Mouse (Mus musculus) hindbrain, embryonic 12.5 days (tissue): ENCODE measurements at regions not wholly inside any gene's neighbourhood (a gene's known extent, or its start where the extent isn't known, plus 50 kb on each side); places are given as distances from the start of the nearest gene placed in this dataset.

Experiments used
- ATAC-seq: fragments of 200-750 bp; cut with Nextera tagmentation; 2 replicates; pipeline ENCODE4 v1.8.0; 2017; ENCODE audit warnings: moderate TSS enrichment; ENCODE audit not compliant: low FRiP score
- H3K27ac ChIP-seq: fragments of 300-500 bp; sonication (generic); 2 replicates; pipeline ENCODE4 v1.5.1; 2016; ENCODE audit warnings: mild to moderate bottlenecking
- H3K27me3 ChIP-seq: fragments of 300-500 bp; sonication (generic); 2 replicates; pipeline ENCODE4 v1.6.1; 2016; ENCODE audit warnings: mild to moderate bottlenecking
- H3K36me3 ChIP-seq: fragments of 300-500 bp; sonication (generic); 2 replicates; pipeline ENCODE4 v1.6.1; 2016; ENCODE audit warnings: mild to moderate bottlenecking
- H3K4me1 ChIP-seq: fragments of 300-500 bp; sonication (generic); 2 replicates; pipeline ENCODE4 v1.6.1; 2016
- H3K4me2 ChIP-seq: fragments of 300-500 bp; sonication (generic); replicated peaks from 2 replicates; pipeline ENCODE4 v1.6.1; 2016; ENCODE audit warnings: mild to moderate bottlenecking
- H3K4me3 ChIP-seq: fragments of 300-500 bp; sonication (generic); 2 replicates; pipeline ENCODE4 v1.5.1; 2016; ENCODE audit warnings: mild to moderate bottlenecking
- H3K9ac ChIP-seq: fragments of 300-500 bp; sonication (generic); 2 replicates; pipeline ENCODE4 v1.6.1; 2016; ENCODE audit warnings: mild to moderate bottlenecking, moderate library complexity
- H3K9me3 ChIP-seq: fragments of 300-500 bp; sonication (generic); replicated peaks from 2 replicates; pipeline ENCODE4 v1.6.1; 2016; ENCODE audit warnings: mild to moderate bottlenecking
- WGBS: fragments of 180-500 bp; shearing (Covaris S2); methylation state at CpG from one replicate; pipeline ENCODE4 v1.1.7; 2016; 5-methylcytosine and 5-hydroxymethylcytosine counted together

DNA sequence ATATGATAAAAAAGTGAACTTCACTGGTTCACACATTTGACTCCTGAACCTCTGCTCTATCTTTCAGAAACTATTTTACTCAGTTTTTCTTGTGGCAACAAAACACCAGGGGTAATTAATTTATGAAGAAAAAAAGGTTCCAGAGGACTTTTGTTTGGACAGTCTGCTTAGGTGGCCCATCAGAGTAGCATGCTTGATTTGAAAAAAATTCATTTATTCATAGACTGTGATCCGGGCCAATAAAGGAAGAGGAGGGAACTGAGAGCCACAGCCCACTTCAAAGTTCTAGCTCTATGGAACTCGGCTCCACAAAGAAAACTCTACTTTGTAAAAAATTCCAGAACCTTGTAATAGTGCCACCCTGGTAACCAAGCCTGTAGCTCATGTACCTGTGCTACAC lies 248.8 kb downstream of the Etv1 start:
- no peak overlapping the region for H3K9ac ChIP-seq
- H3K4me3 ChIP-seq, result no peak overlapping the region
- 55% methylated on average over 2 of the region's 2 CpGs for WGBS
- no peak overlapping the region for H3K4me2 ChIP-seq
- H3K9me3 ChIP-seq, result no peaks in the 10 kb centered on the region
- H3K27me3 ChIP-seq, result no peaks in the 10 kb centered on the region
- ATAC-seq, result no peak
- H3K36me3 ChIP-seq, result no peaks in the 10 kb centered on the region
- no peak overlapping the region for H3K27ac ChIP-seq
- H3K4me1 ChIP-seq, result no peaks in the 10 kb centered on the region

DNA sequence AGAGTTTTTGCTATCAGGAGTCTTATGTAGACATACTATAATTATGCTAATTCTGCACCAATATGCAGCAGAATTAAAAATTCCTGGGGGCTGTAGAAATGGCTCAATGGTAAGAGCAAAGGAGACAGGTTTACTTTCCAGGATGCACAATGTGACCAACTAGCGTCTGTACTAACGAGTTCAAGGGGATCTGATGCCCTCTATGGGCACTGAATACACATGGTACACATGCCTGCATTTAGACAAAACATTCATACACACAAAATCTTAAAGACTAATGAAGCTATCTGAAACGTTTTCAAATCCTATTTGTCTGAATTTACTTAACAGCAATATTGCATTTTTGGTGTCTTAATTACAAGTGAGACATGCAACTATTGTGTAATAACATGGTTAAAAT lies 254.8 kb downstream of the Etv1 start:
- Histone ChIP-seq H3K4me1 (no peaks in the 10 kb centered on the region), H3K9ac (no peak overlapping the region), H3K36me3 (no peaks in the 10 kb centered on the region), H3K27me3 (no peaks in the 10 kb centered on the region), H3K4me3 (no peak overlapping the region), H3K27ac (no peak overlapping the region), H3K4me2 (no peak overlapping the region), H3K9me3 (no peaks in the 10 kb centered on the region)
- ATAC-seq, result no peak
- WGBS, result 78% methylated on average over 3 of the region's 3 CpGs

DNA sequence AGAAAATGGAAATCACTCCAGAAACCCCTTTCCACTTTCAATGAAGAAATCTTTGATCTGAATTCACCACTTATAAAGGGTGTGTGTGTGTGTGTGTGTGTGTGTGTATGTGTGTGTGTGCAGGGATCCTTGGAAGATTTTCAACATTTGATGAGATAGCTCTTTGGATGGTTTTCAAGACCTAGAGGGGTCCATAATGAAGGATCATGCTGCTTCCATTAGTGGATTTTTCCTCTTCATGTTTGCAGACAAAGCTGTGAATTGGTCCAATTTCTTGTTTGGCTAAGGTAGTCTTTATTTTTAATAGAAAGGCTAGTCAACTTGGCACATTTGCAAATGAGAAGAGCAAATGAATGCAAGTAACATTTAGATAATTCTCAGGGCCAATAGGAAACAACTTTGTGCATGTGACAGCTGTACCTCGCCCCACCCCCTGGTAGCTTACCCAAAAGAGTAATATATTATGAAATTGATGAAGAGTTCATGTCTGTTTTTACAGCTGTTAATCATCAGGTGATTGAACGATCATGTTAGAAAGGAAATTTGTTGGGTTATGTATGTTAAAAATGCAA lies 257.4 kb downstream of the Etv1 start:
- Histone ChIP-seq H3K4me3 (no peak overlapping the region), H3K9ac (no peak overlapping the region), H3K4me1 (no peaks in the 10 kb centered on the region), H3K27ac (no peak overlapping the region), H3K27me3 (no peaks in the 10 kb centered on the region), H3K9me3 (no peaks in the 10 kb centered on the region), H3K4me2 (no peak overlapping the region), H3K36me3 (no peaks in the 10 kb centered on the region)
- WGBS, result 89% methylated on average over 2 of the region's 2 CpGs
- no peak for ATAC-seq

GRCm38 (mm10) chr12:39038077-39038476 lies 258.9 kb downstream of the Etv1 start:
- no peak for ATAC-seq
- 91% methylated on average over 3 of the region's 3 CpGs for WGBS
- no peaks in the 10 kb centered on the region for H3K9me3 ChIP-seq
- H3K9ac ChIP-seq, result no peak overlapping the region
- no peak overlapping the region for H3K4me2 ChIP-seq
- no peak overlapping the region for H3K27ac ChIP-seq
- H3K4me1 ChIP-seq, result no peaks in the 10 kb centered on the region
- H3K4me3 ChIP-seq, result no peak overlapping the region
- no peaks in the 10 kb centered on the region for H3K36me3 ChIP-seq
- H3K27me3 ChIP-seq, result no peaks in the 10 kb centered on the region

- Histone ChIP-seq H3K9ac (no peak overlapping the region), H3K36me3 (no peaks in the 10 kb centered on the region), H3K27ac (no peak overlapping the region), H3K4me3 (no peak overlapping the region), H3K4me2 (no peak overlapping the region), H3K27me3 (no peaks in the 10 kb centered on the region), H3K4me1 (no peaks in the 10 kb centered on the region), H3K9me3 (no peaks in the 10 kb centered on the region)
- ATAC-seq, result no peak
- WGBS, result 32% methylated on average over 2 of the region's 2 CpGs
Observed at GRCm38 (mm10) chr12:39038656-39039055, 259.5 kb downstream of the Etv1 start.

DNA sequence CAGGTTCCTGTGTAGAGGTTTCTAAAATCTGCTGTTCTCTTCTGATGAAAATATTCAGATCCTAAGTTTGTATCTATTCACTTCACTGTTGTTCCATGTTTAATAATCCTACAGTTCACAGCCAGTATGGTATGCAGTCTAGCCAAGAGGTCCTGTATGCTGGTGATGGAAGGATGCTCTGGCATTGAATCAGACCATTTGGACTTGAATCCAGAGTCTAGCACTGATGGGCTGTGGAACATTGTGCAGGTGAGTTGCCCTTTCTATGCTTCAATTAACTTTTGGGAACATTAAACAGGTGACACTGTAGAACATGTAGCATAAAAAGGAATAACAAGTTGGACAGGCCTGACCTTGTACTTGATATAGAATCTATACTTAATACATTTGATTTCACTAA lies 267.9 kb downstream of the Etv1 start:
- H3K27ac ChIP-seq, result no peak overlapping the region
- no peak overlapping the region for H3K4me2 ChIP-seq
- no peaks in the 10 kb centered on the region for H3K27me3 ChIP-seq
- no peaks in the 10 kb centered on the region for H3K4me1 ChIP-seq
- no peaks in the 10 kb centered on the region for H3K36me3 ChIP-seq
- no peaks in the 10 kb centered on the region for H3K9me3 ChIP-seq
- H3K4me3 ChIP-seq, result no peak overlapping the region
- H3K9ac ChIP-seq, result no peak overlapping the region
- ATAC-seq, result no peak

DNA sequence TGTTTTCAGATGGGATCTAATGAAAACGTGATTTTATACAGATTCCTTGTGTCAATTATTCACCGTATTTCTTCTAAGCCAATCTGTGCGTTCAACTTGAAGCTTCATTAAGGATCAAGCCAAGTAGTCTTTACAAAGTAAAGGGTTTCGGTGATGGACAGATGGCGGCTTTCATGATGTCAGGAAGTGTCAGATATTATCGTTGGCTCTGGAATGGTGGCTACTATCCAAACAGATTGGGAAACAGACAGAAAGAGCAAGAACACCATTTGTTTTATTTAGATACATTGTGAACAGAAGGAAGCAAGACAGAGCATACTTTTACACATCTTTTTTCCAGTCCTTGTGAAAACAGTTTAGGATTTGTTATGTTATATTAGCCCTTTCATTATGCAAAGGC lies 269.3 kb downstream of the Etv1 start:
- WGBS, result 83% methylated on average over 6 of the region's 6 CpGs
- Histone ChIP-seq H3K9me3 (no peaks in the 10 kb centered on the region), H3K36me3 (no peaks in the 10 kb centered on the region), H3K27ac (no peak overlapping the region), H3K27me3 (no peaks in the 10 kb centered on the region), H3K4me2 (no peak overlapping the region), H3K9ac (no peak overlapping the region), H3K4me3 (no peak overlapping the region), H3K4me1 (no peaks in the 10 kb centered on the region)
- no peak for ATAC-seq

DNA sequence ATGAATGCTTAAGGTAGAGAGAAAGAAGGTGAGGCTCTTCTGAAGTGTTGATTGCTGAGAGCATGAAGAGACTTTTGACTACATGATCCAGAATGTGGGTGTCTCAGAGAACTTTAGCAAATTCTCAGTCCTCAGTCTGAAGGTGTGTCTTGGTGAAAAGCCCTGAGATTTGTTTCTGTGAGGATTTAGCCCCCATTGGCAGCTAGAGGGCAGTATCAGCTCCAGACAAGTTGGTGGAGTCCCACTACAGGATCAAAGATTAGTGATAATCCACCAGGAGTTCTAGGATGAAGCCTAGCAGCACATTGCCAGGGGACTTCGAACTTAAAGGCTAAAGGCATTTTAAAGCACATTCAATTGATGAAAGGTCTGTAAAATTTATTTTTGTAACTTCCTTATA lies 269.8 kb downstream of the Etv1 start:
- Histone ChIP-seq H3K4me1 (no peaks in the 10 kb centered on the region), H3K4me2 (no peak overlapping the region), H3K9ac (no peak overlapping the region), H3K27me3 (no peaks in the 10 kb centered on the region), H3K36me3 (no peaks in the 10 kb centered on the region), H3K27ac (no peak overlapping the region), H3K4me3 (no peak overlapping the region), H3K9me3 (no peaks in the 10 kb centered on the region)
- 84% methylated on average over 1 of the region's 1 CpGs for WGBS
- ATAC-seq, result no peak

- H3K27me3 ChIP-seq, result no peaks in the 10 kb centered on the region
- ATAC-seq, result no peak
- H3K9me3 ChIP-seq, result no peaks in the 10 kb centered on the region
- H3K36me3 ChIP-seq, result no peaks in the 10 kb centered on the region
- H3K4me3 ChIP-seq, result no peak overlapping the region
- H3K27ac ChIP-seq, result no peak overlapping the region
- no peak overlapping the region for H3K4me2 ChIP-seq
- H3K4me1 ChIP-seq, result no peaks in the 10 kb centered on the region
- H3K9ac ChIP-seq, result no peak overlapping the region
- WGBS, result 90% methylated on average over 4 of the region's 4 CpGs
Observed at GRCm38 (mm10) chr12:39070331-39071045, 291.3 kb downstream of the Etv1 start.

DNA sequence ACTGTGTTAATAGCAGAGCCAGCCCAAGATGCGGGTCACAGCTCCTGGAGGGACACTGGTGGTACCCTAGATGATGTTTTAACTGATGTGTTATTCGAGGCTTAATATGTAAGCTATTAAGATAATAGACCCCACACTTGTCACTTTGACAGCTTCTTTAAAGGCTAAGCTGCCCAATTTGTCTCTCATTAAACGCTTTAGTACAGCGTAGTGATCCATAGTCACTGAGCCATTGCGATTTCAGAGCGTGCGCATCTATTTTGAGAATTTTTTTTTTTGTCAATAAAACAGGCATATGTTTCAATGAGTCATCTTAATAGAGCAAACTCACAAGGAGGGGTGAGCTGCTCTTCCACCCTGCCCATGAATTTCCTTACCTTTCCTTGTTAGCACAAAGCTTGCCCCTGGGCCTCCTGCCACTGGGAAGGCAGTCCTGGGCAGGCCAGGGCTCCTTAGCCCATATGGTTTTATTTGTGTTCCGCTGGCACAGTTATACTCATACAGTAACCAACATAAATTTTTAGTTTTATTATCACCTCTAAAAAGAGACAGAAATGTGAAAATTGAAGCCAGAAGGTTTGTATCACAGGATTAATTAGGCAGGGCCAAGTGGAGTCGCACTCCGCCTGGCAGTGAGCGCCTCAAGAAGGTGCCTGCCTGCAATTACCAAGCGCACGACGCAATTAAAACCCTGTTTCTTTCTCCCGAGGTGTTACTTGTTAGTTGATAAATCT lies 294.3 kb downstream of the Etv1 start:
- Histone ChIP-seq H3K27me3 (no peaks in the 10 kb centered on the region), H3K9me3 (no peaks in the 10 kb centered on the region), H3K9ac (no peak overlapping the region), H3K36me3 (no peaks in the 10 kb centered on the region), H3K4me1 (no peaks in the 10 kb centered on the region), H3K27ac (no peak overlapping the region), H3K4me3 (no peak overlapping the region), H3K4me2 (no peak overlapping the region)
- ATAC-seq, result 0 out of 2 replicates have a peak, but pooled peaks have one; percentile 19
- 77% methylated on average over 15 of the region's 15 CpGs for WGBS

GRCm38 (mm10) chr12:39086285-39086684 lies 307.1 kb downstream of the Etv1 start:
- no peaks in the 10 kb centered on the region for H3K9me3 ChIP-seq
- no peak overlapping the region for H3K4me2 ChIP-seq
- H3K27me3 ChIP-seq, result no peaks in the 10 kb centered on the region
- H3K9ac ChIP-seq, result no peak overlapping the region
- no peaks in the 10 kb centered on the region for H3K4me1 ChIP-seq
- H3K4me3 ChIP-seq, result no peak overlapping the region
- 93% methylated on average over 4 of the region's 4 CpGs for WGBS
- H3K27ac ChIP-seq, result no peak overlapping the region
- H3K36me3 ChIP-seq, result no peaks in the 10 kb centered on the region
- no peak for ATAC-seq

DNA sequence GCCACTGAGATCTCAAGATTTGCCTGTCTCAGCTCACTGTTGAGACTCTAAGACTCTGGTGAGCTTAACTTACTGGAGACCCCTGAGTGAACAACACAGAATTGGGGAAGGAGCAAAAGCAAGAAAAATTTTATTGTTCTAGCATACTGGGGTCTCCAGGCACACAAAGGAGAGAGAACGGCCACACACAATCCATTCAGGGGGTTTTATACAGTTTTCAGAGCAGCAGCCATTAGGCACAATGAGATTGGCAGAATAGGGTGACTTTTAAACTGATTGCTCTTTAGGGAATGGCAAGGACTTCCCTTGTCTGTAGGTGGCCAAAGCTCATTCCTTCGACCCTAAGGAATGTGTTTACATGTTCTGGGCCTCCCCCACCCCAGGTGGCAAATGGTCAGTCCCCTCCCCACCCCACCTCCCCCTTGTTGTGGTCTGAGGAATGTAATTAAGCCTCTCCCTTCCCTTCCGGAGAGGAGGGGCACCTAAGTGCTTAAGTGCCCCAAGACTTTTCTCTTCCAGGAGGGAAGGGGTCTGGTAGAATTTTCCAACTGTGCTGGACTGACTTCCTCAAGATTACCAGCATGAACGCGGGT lies 315.6 kb downstream of the Etv1 start:
- Histone ChIP-seq H3K36me3 (no peaks in the 10 kb centered on the region), H3K9me3 (no peaks in the 10 kb centered on the region), H3K27ac (no peak overlapping the region), H3K4me3 (no peak overlapping the region), H3K4me1 (no peaks in the 10 kb centered on the region), H3K4me2 (no peak overlapping the region), H3K27me3 (no peaks in the 10 kb centered on the region), H3K9ac (no peak overlapping the region)
- ATAC-seq, result no peak
- 17% methylated on average over 5 of the region's 5 CpGs for WGBS
